Mouse (Mus musculus) MEL (cell line): Measurements from ENCODE around the gene Slc3a1. TPM values are rescaled to one million over a fixed set of nuclear protein-coding genes. Genes with fewer than 3 reads are reported as not detected.

Experiments
- DNase-seq: peaks from one replicate; pipeline ENCODE4 v3.0.0; 2011; ENCODE audit warnings: low read depth, low spot score
- H3K27ac ChIP-seq: 2 replicates; pipeline ENCODE4 v1.5.1; 2012; ENCODE audit warnings: low read depth, mild to moderate bottlenecking, control low read depth, low read length, moderate library complexity; ENCODE audit not compliant: control insufficient read depth
- H3K27me3 ChIP-seq, 2 experiments: fragments of 150-350 bp in 1 of 2; sonication (generic) in 1 of 2; 2 replicates each; pipeline ENCODE4 v1.6.1; 2012; ENCODE audit warnings: low read length in 2 of 2, mild to moderate bottlenecking in 2 of 2, improper control_type of control experiment in 1 of 2, moderate library complexity in 1 of 2; ENCODE audit not compliant: insufficient read depth in 2 of 2, control insufficient read depth in 1 of 2
- H3K36me3 ChIP-seq, 2 experiments: 2 replicates each; pipeline ENCODE4 v1.6.1; 2012 to 2014; ENCODE audit warnings: low read length in 2 of 2, improper control_type of control experiment in 1 of 2, inconsistent platforms in 1 of 2, mild to moderate bottlenecking in 1 of 2; ENCODE audit not compliant: insufficient read depth in 2 of 2, control insufficient read depth in 1 of 2
- H3K4me1 ChIP-seq, 2 experiments: fragments of 150-350 bp in 1 of 2; sonication (generic) in 1 of 2; 2 replicates each; pipeline ENCODE4 v1.6.1; 2012; ENCODE audit warnings: low read length in 2 of 2, improper control_type of control experiment in 1 of 2, mild to moderate bottlenecking in 1 of 2; ENCODE audit not compliant: insufficient read depth in 2 of 2, control insufficient read depth in 1 of 2
- H3K4me3 ChIP-seq, 2 experiments: fragments of 150-350 bp in 1 of 2; sonication (generic) in 1 of 2; 2 replicates each; pipeline ENCODE4 v1.5.1; 2012; ENCODE audit warnings: low read depth in 2 of 2, low read length in 2 of 2, mild to moderate bottlenecking in 2 of 2, moderate library complexity in 2 of 2, control low read depth in 1 of 2, improper control_type of control experiment in 1 of 2; ENCODE audit not compliant: control insufficient read depth in 1 of 2, insufficient read depth in 1 of 2
- H3K79me2 ChIP-seq: 2 replicates; pipeline ENCODE4 v1.6.1; 2012; ENCODE audit warnings: mild to moderate bottlenecking, low read length, moderate library complexity; ENCODE audit not compliant: control insufficient read depth, poor library complexity, insufficient read depth
- H3K9ac ChIP-seq: 2 replicates; pipeline ENCODE4 v1.6.1; 2012; ENCODE audit warnings: low read depth, mild to moderate bottlenecking, control low read depth, low read length, moderate library complexity; ENCODE audit not compliant: control insufficient read depth, poor library complexity, severe bottlenecking
- H3K9me3 ChIP-seq: fragments of 150-350 bp; sonication (generic); replicated peaks from 2 replicates; pipeline ENCODE4 v1.6.1; 2012; ENCODE audit warnings: mild to moderate bottlenecking, low read length, improper control_type of control experiment, moderate library complexity; ENCODE audit not compliant: insufficient read depth
- BHLHE40 ChIP-seq: IDR thresholded peaks from 2 replicates; pipeline ENCODE4 v1.6.1; 2012; ENCODE audit warnings: low read depth, mild to moderate bottlenecking, inconsistent platforms, low read length, improper control_type of control experiment, borderline replicate concordance
- E2F4 ChIP-seq: IDR thresholded peaks from 2 replicates; pipeline ENCODE4 v1.6.1; 2011; ENCODE audit warnings: low read depth, low read length, improper control_type of control experiment, borderline replicate concordance
- GABPA ChIP-seq: IDR thresholded peaks from 2 replicates; pipeline ENCODE4 v1.6.1; 2012; ENCODE audit warnings: low read depth, mild to moderate bottlenecking, inconsistent platforms, low read length, improper control_type of control experiment, moderate library complexity
- GATA1 ChIP-seq: IDR thresholded peaks from 2 replicates; pipeline ENCODE4 v1.6.1; 2011; ENCODE audit warnings: low read depth, low read length, improper control_type of control experiment
- MAX ChIP-seq: IDR thresholded peaks from 2 replicates; pipeline ENCODE4 v1.6.1; 2011; ENCODE audit warnings: low read length, improper control_type of control experiment
- MAZ ChIP-seq: IDR thresholded peaks from 2 replicates; pipeline ENCODE4 v1.6.1; 2012; ENCODE audit warnings: low read depth, mild to moderate bottlenecking, inconsistent platforms, low read length, improper control_type of control experiment
- MEF2A ChIP-seq: IDR thresholded peaks from 2 replicates; pipeline ENCODE4 v1.6.1; 2014; ENCODE audit warnings: low read depth, mild to moderate bottlenecking, inconsistent platforms, low read length, improper control_type of control experiment; ENCODE audit not compliant: poor library complexity, insufficient replicate concordance, severe bottlenecking; ENCODE audit errors: extremely low read depth
- MYC ChIP-seq: IDR thresholded peaks from 2 replicates; pipeline ENCODE4 v1.6.1; 2011; ENCODE audit warnings: low read depth, mild to moderate bottlenecking, low read length, improper control_type of control experiment, moderate library complexity
- NRF1 ChIP-seq: IDR thresholded peaks from 2 replicates; pipeline ENCODE4 v1.6.1; 2014; ENCODE audit warnings: low read depth, mild to moderate bottlenecking, inconsistent platforms, low read length, improper control_type of control experiment, moderate library complexity; ENCODE audit not compliant: poor library complexity, insufficient read depth, severe bottlenecking
- POLR2A ChIP-seq, 2 experiments: IDR thresholded peaks; 2 replicates each; pipeline ENCODE4 v1.6.1; 2011 to 2012; ENCODE audit warnings: low read length in 2 of 2, mild to moderate bottlenecking in 2 of 2, control low read depth in 1 of 2, improper control_type of control experiment in 1 of 2, low read depth in 1 of 2, moderate library complexity in 1 of 2; ENCODE audit not compliant: control insufficient read depth in 1 of 2, insufficient read depth in 1 of 2, poor library complexity in 1 of 2
- POLR2AphosphoS5 ChIP-seq: IDR thresholded peaks from 2 replicates; pipeline ENCODE4 v1.6.1; 2012; ENCODE audit warnings: low read depth, borderline replicate concordance, mild to moderate bottlenecking, inconsistent platforms, low read length, moderate library complexity, mixed read lengths
- RCOR1 ChIP-seq: IDR thresholded peaks from 2 replicates; pipeline ENCODE4 v1.6.1; 2012; ENCODE audit warnings: low read depth, mild to moderate bottlenecking, inconsistent platforms, low read length, improper control_type of control experiment
- TBP ChIP-seq: IDR thresholded peaks from 2 replicates; pipeline ENCODE4 v1.8.0; 2011; ENCODE audit warnings: low read depth, low read length, improper control_type of control experiment
- TCF12 ChIP-seq: IDR thresholded peaks from 2 replicates; pipeline ENCODE4 v1.6.1; 2014; ENCODE audit warnings: low read depth, mild to moderate bottlenecking, inconsistent platforms, low read length, improper control_type of control experiment, moderate library complexity
- UBTF ChIP-seq: IDR thresholded peaks from 2 replicates; pipeline ENCODE4 v1.6.1; 2012; ENCODE audit warnings: low read depth, mild to moderate bottlenecking, inconsistent platforms, low read length, improper control_type of control experiment, moderate library complexity, borderline replicate concordance; ENCODE audit not compliant: insufficient read depth
- USF1 ChIP-seq: IDR thresholded peaks from 2 replicates; pipeline ENCODE4 v1.6.1; 2014; ENCODE audit warnings: low read depth, mild to moderate bottlenecking, inconsistent platforms, low read length, improper control_type of control experiment, moderate library complexity
- ZMIZ1 ChIP-seq: IDR thresholded peaks from 2 replicates; pipeline ENCODE4 v1.6.1; 2012; ENCODE audit warnings: low read depth, mild to moderate bottlenecking, inconsistent platforms, low read length, improper control_type of control experiment, moderate library complexity
- polyA plus RNA-seq, 2 experiments: library from polyadenylated mRNA; stranded (reverse) in 1 of 2; unstranded in 1 of 2; fragments of >175 nt in 1 of 2; fragments of >200 nt in 1 of 2; gene quantifications; 2 replicates each; pipeline versions ENCODE4 v1.2.1 to v1.2.4; 2012; ENCODE audit warnings: low replicate concordance in 2 of 2, low read depth in 1 of 2; ENCODE audit not compliant: insufficient read length in 2 of 2, insufficient read depth in 1 of 2, missing spikeins in 1 of 2
- total RNA-seq: library from RNA; depleted of rRNA; stranded (reverse); fragments of 300-350 nt; gene quantifications from 2 replicates; pipeline ENCODE4 v1.2.3, GENCODE M21; 2012

The Slc3a1 gene
- total and polyA plus RNA-seq, 3 experiments = 0.08 TPM; not detected in 1

GRCm38 (mm10) chr17:85042419-85042818 lies 14.2 kb downstream of the Slc3a1 start:
- no peaks in the 10 kb centered on the region for H3K27me3 ChIP-seq
- H3K9ac ChIP-seq = no peak overlapping the region
- TF ChIP-seq MEF2A (no peak), E2F4 (no peak), RCOR1 (no peak), USF1 (peak; percentile 20; the same call in 1 of the 2 replicates), GABPA (no peak), MAZ (no peak), UBTF (no peak), BHLHE40 (no peak)
- no peak overlapping the region for H3K4me3 ChIP-seq
- H3K79me2 ChIP-seq = no peaks in the 10 kb centered on the region
- H3K4me1 ChIP-seq = no peaks in the 10 kb centered on the region
- no peaks in the 10 kb centered on the region for H3K9me3 ChIP-seq
- H3K36me3 ChIP-seq = no peaks in the 10 kb centered on the region
- H3K27ac ChIP-seq = no peak overlapping the region
- no peak for DNase-seq

DNA sequence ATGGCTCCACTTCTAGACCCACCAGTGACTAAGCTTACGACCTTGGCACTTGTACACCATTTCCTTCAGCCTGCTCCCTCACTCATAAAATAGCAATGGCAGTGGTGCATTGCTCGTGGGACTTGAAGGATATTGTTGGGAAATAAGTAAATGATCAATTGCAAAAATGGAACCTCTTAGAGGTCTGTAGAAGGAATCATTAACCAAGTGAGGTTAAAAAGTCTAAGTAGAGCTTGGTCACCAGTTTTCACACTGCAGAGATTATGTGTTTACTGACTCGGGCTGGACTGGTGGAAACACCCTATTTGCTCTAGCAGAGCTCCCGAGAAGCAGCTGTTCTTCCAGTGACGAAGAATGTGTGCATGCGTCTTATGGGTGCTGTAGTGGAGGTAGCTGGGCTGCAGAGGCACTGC lies 15.2 kb downstream of the Slc3a1 start:
- H3K4me3 ChIP-seq = no peak overlapping the region
- no peaks in the 10 kb centered on the region for H3K79me2 ChIP-seq
- no peaks in the 10 kb centered on the region for H3K9me3 ChIP-seq
- H3K27me3 ChIP-seq = no peaks in the 10 kb centered on the region
- no peaks in the 10 kb centered on the region for H3K36me3 ChIP-seq
- H3K4me1 ChIP-seq = no peaks in the 10 kb centered on the region
- no peak for DNase-seq
- TF ChIP-seq ZMIZ1 (no peak), MAZ (no peak)
- TF ChIP-seq, all 39 proteins: peak for 0
- no peak overlapping the region for H3K9ac ChIP-seq
- H3K27ac ChIP-seq = no peak overlapping the region

DNA sequence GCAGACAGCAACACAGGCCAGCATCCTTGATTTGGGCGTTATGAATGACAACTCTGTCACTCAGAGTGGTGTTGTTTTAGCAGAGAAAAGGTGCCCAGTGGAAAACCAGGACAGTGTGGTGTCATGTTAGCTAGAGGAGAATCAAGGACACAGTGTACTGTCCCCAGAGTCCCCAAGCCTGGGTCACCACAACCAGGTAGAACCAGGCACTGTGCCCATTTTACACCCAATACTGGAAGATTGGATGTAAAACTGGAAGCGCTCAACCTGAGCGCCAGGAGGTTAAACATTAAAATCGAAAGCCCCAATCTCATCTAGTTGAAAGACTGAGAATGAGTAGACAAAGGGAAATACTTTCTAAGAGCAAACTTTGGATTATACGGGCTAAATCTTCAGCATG lies 16.3 kb downstream of the Slc3a1 start:
- Histone ChIP-seq H3K27me3 (no peaks in the 10 kb centered on the region), H3K36me3 (no peaks in the 10 kb centered on the region), H3K4me3 (no peak overlapping the region), H3K9ac (no peak overlapping the region), H3K27ac (no peak overlapping the region), H3K9me3 (no peaks in the 10 kb centered on the region), H3K4me1 (no peaks in the 10 kb centered on the region), H3K79me2 (no peaks in the 10 kb centered on the region)
- no peak for DNase-seq
- TF ChIP-seq TCF12 (no peak), POLR2A (IDR thresholded peaks at IDR 0.05; ENCODE audit: control insufficient read depth in 1 of 2, insufficient read depth in 1 of 2, low read depth in 1 of 2, low read length in 2 of 2, poor library complexity in 1 of 2) (no peak), TBP (no peak), GATA1 (no peak), MAX (no peak), ZMIZ1 (no peak), MYC (no peak), MAZ (no peak), POLR2AphosphoS5 (no peak), NRF1 (no peak)
